Mouse (Mus musculus): ENCODE data around the gene Fam241a.

- TF ChIP-seq CTCF (IDR thresholded peaks at IDR 0.05; ENCODE audit: control insufficient read depth, insufficient read depth, insufficient replicate concordance, low read depth, low read length) (no peak), POLR2A (IDR thresholded peaks at IDR 0.05; ENCODE audit: control insufficient read depth, low read depth, low read length) (no peak)
Observed at GRCm38 (mm10) chr3:127922125-127922524, 26.0 kb upstream of the Fam241a start.

Measured in testis, adult 2 months (tissue).